Comparison of ENCODE assay signal across 24 mouse cellular contexts in genomic region chr15:91555336-91555736, GRCm38 (mm10). TPM values are rescaled to one million over a fixed set of nuclear protein-coding genes. Genes with fewer than 3 reads are reported as not detected.
A peak's percentile ranks its signal among the peaks of the same experiment; 100 is the strongest.
DNase-seq lines count a peak whose midpoint lies in the region; ATAC-seq and TF ChIP-seq lines count a peak whose summit lies in the region.
"Had no signal": no experiment of that assay in that cellular context is flagged by ENCODE, and none has a peak within 500 bp of the region (broad histone marks: within the 10 kb centered on the region; RNA-seq: fewer than 3 reads in every experiment).

No protein-coding gene starts in this region.

- intact Hi-C loops in heart, postnatal 10 days (cut with DNase I), result no loop called here

- no peak for TF ChIP-seq CTCF in kidney, adult 2 months (conservative IDR thresholded peaks at IDR 0.05; ENCODE audit: insufficient read depth, insufficient read length, low read depth, low read length)

- ATAC-seq in cerebellum, adult (ENCODE audit: insufficient number of reproducible peaks, low FRiP score, low TSS enrichment), result peak; percentile 78
- ATAC-seq: activated CD4-positive, CD25-positive, alpha-beta regulatory T cell, adult 4 months; forebrain, embryonic 16.5 days; hindbrain, embryonic 16.5 days; intestine, embryonic 15.5 days; midbrain, embryonic 16.5 days had no signal

- H3K27me3 ChIP-seq in kidney, adult 2 months (replicated peaks; ENCODE audit: control insufficient read depth, insufficient read depth, low read length), result no peaks in the 10 kb centered on the region
- H3K27me3 ChIP-seq: CH12.LX; embryonic facial prominence, embryonic 12.5 days; intestine, embryonic 15.5 days; limb, embryonic 13.5 days; lung, embryonic 15.5 days had no signal

- no peak for TF ChIP-seq POLR2A in kidney, adult 2 months (IDR thresholded peaks at IDR 0.05; ENCODE audit: low read depth, low read length)

- 90% methylated on average over 6 of the region's 6 CpGs for WGBS in kidney, adult 2 months

- no peak overlapping the region for H3K27ac ChIP-seq in kidney, adult 2 months (ENCODE audit: insufficient read depth, low read depth, low read length)
- H3K27ac ChIP-seq: embryonic facial prominence, embryonic 12.5 days; intestine, embryonic 15.5 days; layer of hippocampus, adult 2 months; limb, embryonic 13.5 days; lung, embryonic 15.5 days; midbrain, embryonic 10.5 days had no signal

- no peak for DNase-seq in cerebellum, postnatal 4 days (ENCODE audit: low spot score in 2 of 2)
- DNase-seq in heart, adult 11 months, result peak; percentile 57
- no peak for DNase-seq in heart, postnatal 10 days
- peak; percentile 45 for DNase-seq in cerebellum, adult 11-12 months
- peak; percentile 58 for DNase-seq in cerebellum, adult 9-11 months
- no peak for DNase-seq in layer of hippocampus, postnatal 14 days (ENCODE audit: low spot score in 2 of 2)
- DNase-seq in kidney, adult 2 months, result no peak
- DNase-seq: adrenal gland, adult 8-10 months; embryo, embryonic 11 days; kidney, postnatal 25 days; spleen, adult 18-20 months; thymus, postnatal 14 days had no signal

- H3K4me3 ChIP-seq in kidney, adult 2 months (ENCODE audit: insufficient read depth, low read depth, low read length), result no peak overlapping the region
- H3K4me3 ChIP-seq: embryonic facial prominence, embryonic 12.5 days; intestine, embryonic 15.5 days; layer of hippocampus, adult 2 months; limb, embryonic 13.5 days; lung, embryonic 15.5 days; midbrain, embryonic 10.5 days had no signal

- no peaks in the 10 kb centered on the region for H3K4me1 ChIP-seq in kidney, adult 2 months (ENCODE audit: control insufficient read depth, insufficient read depth, low read length)
- H3K4me1 ChIP-seq: embryonic facial prominence, embryonic 12.5 days; intestine, embryonic 15.5 days; lung, embryonic 15.5 days; midbrain, embryonic 10.5 days had no signal

- no peaks in the 10 kb centered on the region for H3K36me3 ChIP-seq in kidney, adult 2 months (ENCODE audit: control insufficient read depth, insufficient read depth, low read length)
- H3K36me3 ChIP-seq: embryonic facial prominence, embryonic 12.5 days; intestine, embryonic 15.5 days; limb, embryonic 13.5 days; lung, embryonic 15.5 days; midbrain, embryonic 10.5 days had no signal

RNA-seq across cellular contexts. Expression of gene Slc2a13, which starts 17.7 kb away (rescaled TPM):
- 1 to 10 TPM; 2.5 to 2.8 TPM for total RNA-seq in heart, postnatal 10 days (2021)
- total RNA-seq in layer of hippocampus, postnatal 14 days (2021), result 10 to 100 TPM; 51.4 to 51.9 TPM
- 1.5 and 1.7 TPM in 2 replicates for polyA plus RNA-seq in kidney, adult 2 months (2012; rRNA removed)
- total RNA-seq: CH12.LX had no signal

Comparison
In these comparisons a context has a peak if more than half of its experiments do, and no peak if none do; other contexts are left out.
1. DNase-seq: peak in heart, adult 11 months (single experiment), cerebellum, adult 11-12 months (single experiment) and cerebellum, adult 9-11 months (single experiment); none in cerebellum, postnatal 4 days (0 of 2), heart, postnatal 10 days (0 of 2), layer of hippocampus, postnatal 14 days (0 of 2) and kidney, adult 2 months (single experiment).
2. RNA of gene Slc2a13, which starts 17.7 kb away (total RNA-seq): 51.4 to 51.9 TPM in layer of hippocampus, postnatal 14 days; 2.5 to 2.8 TPM in heart, postnatal 10 days; every median in the first group is over 10 times any median in the second.